Mouse (Mus musculus) left cerebral cortex, adult 18-20 months (tissue): ENCODE measurements around the gene Olfr243. TPM values are rescaled to one million over a fixed set of nuclear protein-coding genes. Genes with fewer than 3 reads are reported as not detected.
"Not testable (repeated sequence)": the region's sequence is repeated elsewhere in the genome, so short reads cannot be mapped to it uniquely, and the experiment has no call there.

Experiments
- DNase-seq, 2 experiments: peaks; one replicate each; pipeline ENCODE4 v3.0.0; 2021 to 2022; ENCODE audit warnings: low spot score in 2 of 2, mixed read lengths in 1 of 2
- long read RNA-seq, 2 experiments: library from polyadenylated mRNA; stranded (forward); transcript quantifications; one replicate each; pipeline ENCODE4 v2.0.0; 2021
- total RNA-seq, 2 experiments: library from RNA; stranded (reverse); gene quantifications; 2 replicates each; pipeline ENCODE4 v1.2.3; 2021

Olfr243 gene
- not detected for total RNA-seq
- long read RNA-seq, experiment 1: 0 reads
- long read RNA-seq, experiment 2: 0 reads

GRCm38 (mm10) chr7:103714371-103714770 is at the start of gene Olfr243:
Gene Olfr243 (plus strand): TSS chr7:103714671.
- no peak for DNase-seq

GRCm38 (mm10) chr7:103671091-103671490 is 43.4 kb upstream of the Olfr243 start, which contains the start of gene Olfr624:
Gene Olfr624 (minus strand): TSS chr7:103671191.
- no peak for DNase-seq

DNA sequence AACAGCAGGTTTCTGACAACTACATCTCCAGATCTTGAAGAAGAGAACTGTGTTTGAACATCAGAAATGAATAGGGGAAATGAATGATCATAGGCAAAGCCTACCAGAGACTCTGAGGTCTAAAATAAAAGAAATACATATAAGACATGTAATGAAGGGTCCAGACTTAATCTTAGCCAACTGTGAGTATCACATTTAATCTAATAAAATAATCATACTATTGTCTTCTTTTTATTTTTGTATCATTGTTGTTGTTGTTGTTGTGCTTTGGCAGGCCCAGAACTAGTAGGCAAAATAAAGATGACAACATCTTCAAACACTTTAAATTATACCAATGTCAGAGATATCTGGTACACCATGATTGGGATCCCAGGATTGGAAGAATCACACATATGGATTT is 32.1 kb upstream of the Olfr243 start, which contains the start of gene Olfr625-ps1:
Olfr625-ps1 (plus strand) TSS at position 301 of the 400 bp plus-strand sequence.
- no peak for DNase-seq

GRCm38 (mm10) chr7:103699469-103699868 is 15.0 kb upstream of the Olfr243 start:
- no peak for DNase-seq

DNA sequence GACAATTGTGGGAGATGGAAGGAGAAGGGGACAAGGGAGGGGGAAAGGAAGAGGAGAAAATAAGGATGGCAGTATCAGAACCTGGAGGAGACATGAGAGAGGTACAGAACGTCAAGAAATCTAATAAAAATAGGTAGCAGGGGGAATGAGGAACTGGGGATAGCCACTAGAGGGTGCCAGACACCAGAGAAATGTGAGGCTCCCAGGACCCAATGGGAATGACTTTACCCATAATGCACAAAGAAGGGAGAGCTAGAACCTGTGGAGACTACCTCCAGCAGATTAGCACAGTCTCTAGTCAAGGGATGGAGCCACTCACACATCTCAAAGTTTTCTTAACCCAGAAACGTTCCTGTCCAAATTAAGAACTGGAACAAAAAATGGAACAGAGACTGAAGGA is 2.4 kb upstream of the Olfr243 start:
- DNase-seq: no peak

GRCm38 (mm10) chr7:103716398-103716797 is 1.9 kb downstream of the Olfr243 start:
- DNase-seq: not testable (repeated sequence)

DNA sequence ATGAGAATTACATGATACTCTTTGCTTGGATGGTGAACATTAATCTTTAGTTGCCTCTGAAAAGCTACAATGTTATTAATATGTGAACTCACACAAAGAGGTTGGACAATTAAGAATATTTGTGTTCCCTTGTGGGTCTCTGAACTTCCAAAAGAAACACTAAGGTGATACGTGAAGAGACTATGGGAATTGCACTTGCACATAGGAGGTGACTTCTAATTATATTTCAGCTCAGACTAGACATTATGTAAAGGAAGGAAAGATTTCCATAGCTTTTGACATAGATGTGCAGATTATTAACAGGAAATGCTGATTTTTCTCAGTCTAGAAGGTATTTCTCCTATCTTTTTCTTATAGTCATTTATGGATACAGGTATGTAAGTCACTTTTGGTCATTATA is 15.6 kb downstream of the Olfr243 start, which contains the start of gene Olfr628:
Olfr628 (plus strand) TSS at position 301 of the 400 bp plus-strand sequence.
- no peak for DNase-seq

DNA sequence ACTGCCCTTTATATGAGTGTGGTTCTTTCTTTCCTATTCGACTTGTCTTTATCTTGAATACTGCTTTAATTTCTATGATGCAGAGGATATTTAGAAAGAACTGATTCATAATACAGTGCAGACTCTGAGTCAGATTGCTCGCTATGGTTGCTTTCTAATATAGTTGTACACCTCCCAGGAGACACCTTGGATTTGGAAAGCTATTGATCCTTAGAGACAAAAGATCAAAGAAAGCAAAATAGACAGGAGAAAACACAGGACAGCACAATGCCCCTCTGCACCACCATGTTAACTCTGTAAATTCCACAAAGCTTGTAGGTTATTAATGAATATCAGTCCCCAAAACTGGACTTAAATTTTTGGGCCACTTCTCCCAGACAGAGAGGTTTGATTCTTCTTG is 30.4 kb downstream of the Olfr243 start, which contains the start of gene Olfr629:
Olfr629 (minus strand) TSS at position 101 of the 400 bp plus-strand sequence.
- no peak for DNase-seq

DNA sequence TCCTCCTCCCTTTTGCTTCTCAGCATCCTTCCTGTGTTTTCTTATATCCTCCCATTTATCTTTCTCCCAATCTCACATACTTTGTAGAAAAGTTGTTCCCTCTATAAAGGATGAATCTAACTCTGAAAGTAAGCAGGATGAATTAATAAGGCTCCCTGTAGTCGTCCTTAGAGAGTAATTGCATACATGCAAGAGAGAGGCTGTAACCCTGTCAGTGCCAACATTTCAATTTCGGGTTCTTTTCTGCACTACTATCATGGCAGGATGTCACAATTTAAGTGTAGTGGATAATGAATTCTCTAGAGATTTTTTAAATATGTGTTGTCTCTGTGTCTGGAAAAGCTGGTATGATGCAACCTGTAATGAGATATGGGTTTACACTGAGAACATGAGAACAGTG is 42.8 kb downstream of the Olfr243 start, which contains the start of gene Olfr630:
Olfr630 (minus strand) TSS at position 101 of the 400 bp plus-strand sequence.
- DNase-seq: no peak

GRCm38 (mm10) chr7:103762212-103762611 is 47.7 kb downstream of the Olfr243 start:
- DNase-seq: not testable (repeated sequence)

- not testable (repeated sequence) for DNase-seq
Observed at GRCm38 (mm10) chr7:103767687-103768086, 53.2 kb downstream of the Olfr243 start.

Other genes starting within 250 kb of the Olfr243 start
- not detected for gene Olfr608, start 244.8 kb upstream of the Olfr243 start, total RNA-seq
- not detected for gene Olfr609, start 216.6 kb upstream of the Olfr243 start, total RNA-seq
- gene Olfr610, start 202.5 kb upstream of the Olfr243 start, total RNA-seq: not detected
- not detected for gene Olfr611, start 193.8 kb upstream of the Olfr243 start, total RNA-seq
- not detected for gene Olfr612, start 172.0 kb upstream of the Olfr243 start, total RNA-seq
- not detected for gene Olfr613, start 166.6 kb upstream of the Olfr243 start, total RNA-seq
- gene Olfr615, start 158.6 kb upstream of the Olfr243 start, total RNA-seq: not detected
- not detected for gene Olfr616, start 145.5 kb upstream of the Olfr243 start, total RNA-seq
- gene Olfr617, start 141.6 kb upstream of the Olfr243 start, total RNA-seq: not detected
- not detected for gene Olfr618, start 124.6 kb upstream of the Olfr243 start, total RNA-seq
- not detected for gene Olfr619, start 114.1 kb upstream of the Olfr243 start, total RNA-seq
- not detected for gene Olfr620, start 102.1 kb upstream of the Olfr243 start, total RNA-seq
- not detected for gene Olfr622, start 72.0 kb upstream of the Olfr243 start, total RNA-seq
- gene Olfr623, start 51.0 kb upstream of the Olfr243 start, total RNA-seq: not detected
- gene Olfr624, start 43.5 kb upstream of the Olfr243 start, total RNA-seq: under 1 TPM in 1 of 2 experiments, not detected in 1; 0.07 TPM
- gene Olfr625-ps1, start 32.0 kb upstream of the Olfr243 start, total RNA-seq: not detected
- not detected for gene Olfr628, start 15.7 kb downstream of the Olfr243 start, total RNA-seq
- not detected for gene Olfr629, start 30.3 kb downstream of the Olfr243 start, total RNA-seq
- not detected for gene Olfr630, start 42.7 kb downstream of the Olfr243 start, total RNA-seq
- gene Olfr69, start 56.9 kb downstream of the Olfr243 start, total RNA-seq: not detected
- not detected for gene Olfr68, start 65.0 kb downstream of the Olfr243 start, total RNA-seq
- not detected for gene Olfr67, start 77.2 kb downstream of the Olfr243 start, total RNA-seq
- 10 to 100 TPM; 40.8 to 52.6 TPM for gene Hbb-bt, start 99.3 kb downstream of the Olfr243 start, total RNA-seq
- 100 to 1,000 TPM; 337 to 460 TPM for gene Hbb-bs, start 113.4 kb downstream of the Olfr243 start, total RNA-seq
- not detected for gene Hbb-bh2, start 125.8 kb downstream of the Olfr243 start, total RNA-seq
- not detected for gene Hbb-bh1, start 128.5 kb downstream of the Olfr243 start, total RNA-seq
- gene Hbb-y, start 138.5 kb downstream of the Olfr243 start, total RNA-seq: not detected
- gene Olfr66, start 171.6 kb downstream of the Olfr243 start, total RNA-seq: not detected
- gene Olfr64, start 179.8 kb downstream of the Olfr243 start, total RNA-seq: not detected
- not detected for gene Olfr65, start 188.8 kb downstream of the Olfr243 start, total RNA-seq
- gene Olfr631, start 214.2 kb downstream of the Olfr243 start, total RNA-seq: not detected
- not detected for gene Olfr632, start 219.7 kb downstream of the Olfr243 start, total RNA-seq
- not detected for gene Olfr633, start 229.8 kb downstream of the Olfr243 start, total RNA-seq